Mouse (Mus musculus) embryonic fibroblast, embryonic 13.5 days (primary cell): ENCODE measurements around the gene Hist1h2ae.

Experiments used
- CTCF ChIP-seq: IDR thresholded peaks from 2 replicates; pipeline ENCODE4 v1.5.1; 2011; ENCODE audit warnings: mild to moderate bottlenecking, control low read depth, low read length, moderate library complexity, borderline replicate concordance; ENCODE audit not compliant: insufficient read depth
- POLR2A ChIP-seq: IDR thresholded peaks from 2 replicates; pipeline ENCODE4 v1.6.1; 2011; ENCODE audit warnings: low read depth, mild to moderate bottlenecking, control low read depth, low read length, moderate library complexity

DNA sequence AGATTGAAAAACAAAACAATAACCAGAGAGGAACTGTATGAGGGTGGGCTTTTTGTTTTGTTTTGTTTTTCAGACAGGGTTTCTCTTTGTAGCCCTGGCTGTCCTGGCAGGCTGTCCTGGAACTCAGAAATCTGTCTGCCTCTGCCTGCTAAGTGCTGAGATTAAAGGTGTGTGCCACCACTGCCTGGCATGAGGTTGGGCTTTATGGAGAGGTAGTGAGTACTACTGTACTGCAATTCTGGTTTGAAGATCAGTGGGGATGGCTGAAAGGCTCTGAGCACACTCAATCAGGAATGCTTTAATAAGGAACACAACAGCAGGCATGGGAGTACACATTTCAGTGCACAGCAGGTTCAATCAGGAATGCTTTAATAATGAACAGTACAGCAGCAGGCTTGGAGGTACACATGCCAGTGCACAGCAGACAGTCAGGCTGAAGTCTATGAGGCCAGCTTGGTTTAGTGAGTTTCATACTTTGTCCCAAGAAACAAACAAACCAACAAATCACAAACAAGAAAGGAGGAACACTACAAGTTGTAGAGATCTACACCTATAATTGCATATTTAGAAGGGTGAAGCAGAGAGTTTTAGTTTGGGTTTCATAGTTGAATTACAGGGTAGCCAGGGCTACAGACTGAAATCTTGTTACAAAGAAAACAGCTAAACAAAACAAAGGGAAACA is 12.5 kb upstream of the Hist1h2ae start:
- TF ChIP-seq POLR2A (no peak), CTCF (no peak)
